Mouse (Mus musculus): ENCODE results near the gene Lpar6.

Lpar6 gene

DNA sequence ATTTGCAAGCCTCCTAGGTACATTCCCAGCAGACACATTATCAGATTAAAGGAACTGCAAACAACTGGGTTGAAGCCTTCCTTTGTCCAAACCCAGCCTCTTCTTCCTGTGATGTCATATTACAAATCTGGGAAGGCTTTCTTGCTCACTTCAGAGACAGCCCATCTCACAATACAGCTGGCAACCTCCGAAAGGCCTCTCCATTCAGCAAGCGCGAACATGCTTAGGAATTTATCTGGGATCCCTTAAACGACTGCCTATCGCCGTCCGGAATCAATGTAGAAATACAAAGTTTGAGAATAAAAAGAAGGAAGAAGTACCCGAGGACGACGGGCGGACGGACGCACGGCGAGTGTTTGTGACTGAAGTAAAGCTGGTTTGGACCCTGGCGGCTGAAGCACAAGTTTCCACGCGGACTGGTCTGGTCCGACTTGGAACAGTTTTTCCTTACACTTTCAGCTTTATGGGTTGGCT lies at the start of gene Lpar6:
Gene Lpar6 (plus strand): TSS at position 48 of the 474 bp plus-strand sequence.
- peak; percentile 27 for DNase-seq (ENCODE audit: low read depth, low spot score)

DNA sequence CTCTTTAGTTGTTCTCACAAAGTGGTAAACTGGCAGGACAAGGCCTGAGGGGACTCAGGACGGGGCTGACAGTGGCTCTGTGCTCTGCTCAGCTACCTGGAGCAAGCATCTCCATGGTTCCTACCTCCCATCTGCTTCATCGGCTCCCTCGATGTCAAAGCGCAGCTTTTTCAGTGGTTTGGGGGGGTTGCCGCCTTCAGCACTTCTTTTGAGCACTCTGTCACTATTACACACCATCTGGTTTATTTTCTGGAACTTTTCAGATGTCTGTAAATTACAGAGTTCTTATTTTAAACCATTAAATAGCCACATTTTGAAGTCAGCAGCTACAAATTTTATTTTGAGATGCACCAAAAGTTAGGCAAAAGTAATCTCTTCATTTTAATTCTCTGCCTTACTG lies 38.6 kb upstream of the Lpar6 start:
- DNase-seq (ENCODE audit: low read depth, low spot score): no peak

DNA sequence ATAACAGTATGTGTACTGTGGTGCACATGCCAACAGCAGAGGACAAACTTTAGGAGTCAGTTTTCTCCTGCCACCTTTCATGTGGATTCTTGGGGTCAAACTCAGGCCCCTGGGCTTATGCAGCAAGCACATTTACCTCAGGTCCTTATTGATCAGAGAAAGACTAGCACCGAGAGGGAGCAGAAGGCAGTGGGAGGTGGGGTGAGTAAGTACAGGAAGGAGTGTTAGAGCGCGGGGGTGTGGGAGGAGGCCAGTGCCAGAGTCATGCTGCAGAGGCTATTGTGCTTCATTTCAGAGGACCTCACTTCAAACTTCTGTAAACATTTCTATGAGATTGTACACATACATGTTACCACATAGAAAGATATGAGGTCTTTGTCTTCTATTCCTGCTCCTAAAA lies 36.2 kb upstream of the Lpar6 start:
- no peak for DNase-seq (ENCODE audit: low read depth, low spot score)

DNA sequence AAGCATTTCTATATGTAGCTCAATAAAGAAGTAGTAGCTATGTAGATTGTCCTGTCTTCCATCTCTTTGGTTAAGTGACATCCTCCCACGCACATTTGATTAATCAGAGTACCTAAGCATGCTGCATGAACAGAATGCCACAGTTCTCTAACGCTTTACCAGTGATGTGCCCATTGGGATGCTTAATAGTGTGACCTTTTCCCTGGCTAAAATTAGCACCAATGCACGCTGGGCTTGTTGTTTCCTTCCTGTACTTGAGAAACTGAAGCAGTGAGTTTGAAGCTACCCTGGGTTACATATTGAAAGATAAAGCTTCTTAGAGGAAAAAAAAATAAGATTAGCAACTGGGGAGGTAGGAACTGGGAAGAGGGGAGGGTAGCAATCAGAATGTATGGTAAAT lies 33.7 kb upstream of the Lpar6 start:
- DNase-seq (ENCODE audit: low read depth, low spot score): no peak

DNA sequence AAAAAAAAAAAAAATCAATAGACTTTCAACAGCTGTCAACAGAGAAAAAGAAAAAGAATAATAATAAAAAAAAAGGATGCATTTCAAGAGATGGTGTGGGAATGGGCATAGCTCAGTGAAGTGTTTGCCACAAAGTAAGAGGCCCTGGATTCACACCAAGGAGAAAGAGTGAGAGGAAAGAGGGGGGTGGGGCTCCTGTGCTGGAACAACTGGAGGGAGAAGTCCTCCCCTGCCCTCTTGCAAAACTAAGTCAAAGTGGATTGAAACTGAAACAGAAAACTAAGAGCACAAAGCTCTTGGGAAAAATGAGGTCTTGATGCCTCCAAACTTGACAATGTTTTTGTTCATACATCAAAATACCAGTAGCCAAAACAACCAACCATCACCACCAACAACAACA lies 28.4 kb upstream of the Lpar6 start:
- no peak for DNase-seq (ENCODE audit: low read depth, low spot score)

DNA sequence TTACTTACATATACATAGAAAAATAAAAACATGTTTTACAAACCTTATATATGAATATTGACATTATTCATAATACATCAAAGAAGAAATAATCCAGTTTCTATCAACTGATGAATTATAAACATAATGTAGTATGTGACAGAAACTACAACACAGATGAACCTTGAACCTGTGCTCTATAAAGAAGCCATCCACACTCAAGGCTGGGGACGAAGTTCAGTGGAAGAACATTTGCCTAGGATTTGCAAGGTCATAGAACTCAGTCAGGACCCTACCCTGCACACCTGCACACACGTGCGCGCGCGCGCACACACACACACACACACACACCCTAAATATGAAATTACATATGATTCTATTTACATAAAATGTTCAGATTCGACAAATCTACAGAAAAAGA lies 27.5 kb upstream of the Lpar6 start:
- no peak for DNase-seq (ENCODE audit: low read depth, low spot score)

DNA sequence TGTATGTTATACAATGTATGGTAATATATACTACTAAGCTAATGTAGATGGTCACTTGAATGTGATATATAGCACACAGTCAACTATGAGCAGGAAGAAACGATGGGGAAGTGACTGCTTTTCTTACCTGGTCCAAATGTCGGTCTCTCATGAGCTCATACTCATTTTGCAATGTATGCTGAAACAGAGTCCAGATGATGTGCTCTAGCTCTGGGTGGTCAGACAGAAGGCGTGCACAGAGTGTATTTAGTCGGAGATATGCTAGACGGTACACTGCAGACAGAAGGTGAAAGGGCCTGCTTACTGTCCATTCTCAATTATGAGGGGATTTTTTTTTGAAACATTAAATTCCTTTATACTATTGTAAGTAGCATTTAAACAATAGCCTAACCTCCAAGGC lies 26.2 kb upstream of the Lpar6 start:
- no peak for DNase-seq (ENCODE audit: low read depth, low spot score)

DNA sequence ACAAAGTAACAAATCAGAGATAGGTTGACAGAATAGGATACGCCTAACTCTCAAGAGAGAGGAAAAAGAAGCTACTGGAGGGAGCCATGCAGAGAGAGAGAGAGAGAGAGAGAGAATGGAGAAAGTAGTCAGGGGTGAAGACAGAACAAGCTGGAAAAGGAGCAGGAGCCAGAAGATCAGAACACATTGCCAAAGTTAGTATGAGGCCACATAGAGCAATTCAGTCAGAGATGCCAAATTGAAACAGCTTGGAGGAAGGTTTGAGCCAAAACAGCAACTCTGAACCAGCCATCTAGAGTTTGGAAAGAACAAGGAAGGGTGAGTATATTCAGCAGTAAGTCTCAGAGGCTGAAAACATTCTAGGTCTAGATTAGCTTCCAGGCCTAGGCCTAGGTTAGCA lies 20.6 kb upstream of the Lpar6 start:
- DNase-seq (ENCODE audit: low read depth, low spot score): no peak

DNA sequence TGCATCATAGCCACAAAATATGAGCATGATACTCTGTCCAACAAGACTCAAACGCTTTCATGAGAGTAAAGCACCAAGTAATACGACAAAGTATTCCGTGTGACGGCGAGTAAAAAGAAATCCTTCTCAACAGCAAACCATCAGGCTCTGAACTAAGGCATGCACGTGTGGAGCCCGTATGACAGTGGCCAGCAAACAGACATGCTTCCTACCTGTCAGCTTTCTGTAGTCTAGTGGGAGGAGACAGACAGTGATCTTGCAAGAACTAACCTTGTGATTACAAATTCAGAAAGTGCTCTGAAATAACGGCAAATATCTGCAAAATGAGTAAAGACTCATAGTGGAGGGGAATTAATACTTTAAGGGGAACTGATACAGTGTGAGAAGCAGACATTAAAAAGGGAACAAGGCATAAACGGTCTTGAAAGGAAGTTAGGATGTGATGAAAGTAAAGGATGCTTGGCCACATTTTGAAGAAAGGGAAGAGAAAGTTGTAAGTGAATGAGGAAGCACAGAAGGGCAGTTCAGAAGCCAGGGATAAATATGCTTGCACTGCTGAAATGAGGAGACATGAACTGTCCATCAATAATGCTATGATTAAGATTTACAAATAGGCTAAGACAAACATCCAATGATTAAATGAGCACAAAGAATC lies 15.3 kb upstream of the Lpar6 start:
- DNase-seq (ENCODE audit: low read depth, low spot score): no peak

DNA sequence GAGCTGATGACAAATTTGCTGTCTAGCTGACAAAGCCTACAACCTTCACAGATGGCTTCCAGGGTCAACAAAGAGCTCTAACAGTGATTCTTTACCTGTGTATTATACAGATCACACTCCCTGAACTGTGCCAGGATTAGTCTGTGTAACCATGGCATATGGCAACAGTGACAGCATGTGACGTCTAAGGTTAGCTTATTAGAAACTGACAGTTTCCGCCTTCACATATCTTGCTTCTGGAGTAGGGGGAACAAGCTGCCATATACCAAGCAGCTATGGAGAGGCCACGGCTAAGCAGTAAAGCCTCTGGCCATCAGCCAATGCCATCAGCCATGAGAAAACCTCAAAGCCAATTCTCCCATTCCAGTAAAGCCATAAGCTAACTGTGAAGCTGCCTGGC lies 11.3 kb upstream of the Lpar6 start:
- no peak for DNase-seq (ENCODE audit: low read depth, low spot score)

DNA sequence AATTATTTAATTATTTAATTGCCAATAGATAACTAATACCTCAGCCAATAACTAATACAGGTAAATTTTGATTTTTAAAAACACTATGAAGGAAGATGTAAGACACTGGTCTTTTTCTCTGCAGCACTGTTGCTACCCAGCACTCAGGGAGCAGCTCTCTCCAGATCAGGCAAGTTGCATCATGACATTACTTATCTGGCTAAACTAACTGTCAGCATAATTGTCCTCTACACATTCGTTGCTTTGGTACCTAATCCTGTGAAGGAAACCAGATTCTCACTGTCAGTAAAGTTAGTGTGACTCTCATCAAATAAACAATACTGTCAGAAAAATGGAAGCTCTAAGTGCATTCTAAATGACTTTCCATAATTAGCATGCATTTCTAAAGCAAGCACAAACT lies 10.8 kb upstream of the Lpar6 start:
- no peak for DNase-seq (ENCODE audit: low read depth, low spot score)

DNA sequence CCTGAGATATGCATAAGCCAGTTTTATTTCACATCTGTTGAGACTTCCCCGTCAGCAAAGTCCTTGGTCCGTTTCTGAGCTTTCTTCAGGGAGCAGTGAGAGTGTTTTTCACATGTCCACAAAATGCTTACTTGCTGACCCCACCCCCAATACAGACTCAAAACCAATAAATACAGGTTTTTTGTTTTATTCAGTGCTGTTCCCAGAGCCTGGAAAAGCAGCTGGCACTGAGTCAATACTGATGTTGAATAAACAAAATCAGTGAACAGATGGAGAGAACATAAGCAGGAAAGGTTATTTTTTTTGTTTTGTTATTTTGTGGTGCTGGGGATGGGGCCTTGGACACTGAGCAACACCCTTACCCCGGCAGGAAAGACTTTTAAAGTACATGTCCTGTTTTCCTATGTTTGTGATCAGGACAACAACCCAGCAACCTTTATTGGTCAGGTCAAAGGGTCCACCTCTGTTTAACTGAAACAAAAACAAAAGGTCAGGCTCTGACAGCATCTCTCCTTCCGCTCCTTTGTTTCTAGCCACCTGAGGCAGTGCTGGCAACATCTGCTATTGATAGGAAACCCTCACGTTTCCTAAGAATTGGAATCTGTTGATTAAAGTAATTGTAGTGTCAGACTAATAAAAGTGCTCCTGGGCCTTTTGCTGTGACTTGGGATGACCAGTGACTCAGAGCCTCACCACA lies 6.3 kb upstream of the Lpar6 start:
- no peak for DNase-seq (ENCODE audit: low read depth, low spot score)

DNA sequence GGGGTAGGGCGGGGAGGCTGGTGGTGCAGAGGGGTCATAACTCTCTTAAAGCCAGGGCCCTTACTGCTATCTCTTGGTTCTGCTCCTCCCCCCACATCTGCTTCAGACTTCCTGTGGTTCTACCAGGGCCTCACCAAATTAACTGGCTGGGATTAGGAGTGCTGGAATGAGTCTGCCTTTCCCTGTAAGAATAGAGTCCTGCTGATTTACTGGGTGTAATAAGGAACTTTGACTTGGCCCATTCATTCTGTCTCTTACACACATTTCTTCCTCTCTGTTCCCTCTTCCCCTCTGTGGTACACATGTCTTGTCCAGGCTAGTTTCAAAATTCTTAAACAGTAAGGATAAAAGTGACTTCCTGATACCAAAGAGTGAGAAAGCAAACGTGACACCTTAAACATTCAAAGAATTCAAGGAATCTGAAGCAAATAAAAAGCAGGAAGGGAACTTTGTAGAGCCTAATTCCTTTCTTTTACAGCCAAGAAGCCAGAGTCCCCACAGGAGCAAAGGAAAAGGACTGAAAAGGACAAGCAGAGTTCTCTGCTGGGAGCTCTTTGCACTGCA lies 3.1 kb upstream of the Lpar6 start:
- DNase-seq (ENCODE audit: low read depth, low spot score): no peak

DNA sequence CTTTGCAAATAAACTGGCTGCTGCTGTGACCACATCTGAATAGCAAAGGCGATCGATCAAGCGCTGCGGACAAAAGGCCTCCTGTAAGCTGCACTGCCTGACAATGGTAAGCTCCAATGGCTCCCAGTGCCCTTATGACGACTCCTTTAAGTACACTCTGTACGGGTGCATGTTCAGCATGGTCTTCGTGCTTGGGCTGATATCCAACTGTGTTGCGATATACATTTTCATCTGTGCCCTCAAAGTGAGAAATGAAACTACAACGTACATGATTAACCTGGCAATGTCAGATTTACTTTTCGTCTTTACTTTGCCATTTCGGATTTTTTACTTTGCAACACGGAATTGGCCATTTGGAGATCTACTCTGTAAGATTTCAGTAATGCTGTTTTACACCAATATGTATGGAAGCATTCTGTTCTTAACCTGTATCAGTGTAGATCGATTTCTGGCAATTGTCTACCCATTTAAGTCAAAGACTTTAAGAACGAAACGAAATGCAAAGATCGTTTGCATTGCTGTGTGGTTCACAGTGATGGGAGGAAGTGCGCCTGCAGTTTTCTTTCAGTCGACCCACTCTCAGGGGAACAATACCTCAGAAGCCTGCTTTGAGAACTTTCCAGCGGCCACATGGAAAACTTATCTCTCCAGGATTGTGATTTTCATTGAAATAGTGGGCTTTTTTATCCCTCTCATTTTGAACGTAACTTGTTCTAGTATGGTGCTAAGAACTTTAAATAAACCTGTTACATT lies 979 bp downstream of the Lpar6 start:
- no peak for DNase-seq (ENCODE audit: low read depth, low spot score)

DNA sequence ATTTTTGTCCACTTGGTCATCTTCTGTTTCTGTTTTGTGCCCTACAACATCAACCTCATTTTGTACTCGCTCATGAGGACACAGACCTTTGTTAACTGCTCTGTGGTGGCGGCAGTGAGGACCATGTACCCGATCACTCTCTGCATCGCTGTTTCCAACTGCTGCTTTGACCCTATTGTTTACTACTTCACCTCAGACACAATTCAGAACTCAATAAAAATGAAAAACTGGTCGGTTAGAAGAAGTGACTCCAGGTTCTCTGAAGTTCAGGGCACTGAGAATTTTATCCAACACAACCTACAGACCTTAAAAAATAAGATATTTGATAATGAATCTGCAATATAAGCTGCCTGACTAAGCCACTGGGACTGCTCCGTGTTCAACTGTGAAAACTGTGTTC lies 1.6 kb downstream of the Lpar6 start:
- no peak for DNase-seq (ENCODE audit: low read depth, low spot score)

DNA sequence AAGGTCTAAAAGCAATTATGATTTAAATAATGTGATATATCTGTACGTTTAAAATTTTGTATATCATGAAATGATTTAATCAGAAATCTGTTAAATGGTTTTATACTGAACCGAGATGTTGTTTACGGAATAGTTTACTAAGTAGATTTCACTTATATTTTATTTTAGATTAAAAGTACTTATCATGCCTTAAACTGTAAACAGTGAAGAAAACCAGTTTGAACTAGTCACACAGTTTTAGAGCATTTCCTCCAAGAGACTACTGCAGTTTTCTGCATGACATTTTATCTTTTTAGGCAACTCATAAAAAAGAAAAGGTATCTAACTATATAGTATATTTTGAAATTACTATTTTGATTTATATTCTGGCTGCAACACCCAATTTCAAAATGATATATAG lies 2.2 kb downstream of the Lpar6 start:
- no peak for DNase-seq (ENCODE audit: low read depth, low spot score)

DNA sequence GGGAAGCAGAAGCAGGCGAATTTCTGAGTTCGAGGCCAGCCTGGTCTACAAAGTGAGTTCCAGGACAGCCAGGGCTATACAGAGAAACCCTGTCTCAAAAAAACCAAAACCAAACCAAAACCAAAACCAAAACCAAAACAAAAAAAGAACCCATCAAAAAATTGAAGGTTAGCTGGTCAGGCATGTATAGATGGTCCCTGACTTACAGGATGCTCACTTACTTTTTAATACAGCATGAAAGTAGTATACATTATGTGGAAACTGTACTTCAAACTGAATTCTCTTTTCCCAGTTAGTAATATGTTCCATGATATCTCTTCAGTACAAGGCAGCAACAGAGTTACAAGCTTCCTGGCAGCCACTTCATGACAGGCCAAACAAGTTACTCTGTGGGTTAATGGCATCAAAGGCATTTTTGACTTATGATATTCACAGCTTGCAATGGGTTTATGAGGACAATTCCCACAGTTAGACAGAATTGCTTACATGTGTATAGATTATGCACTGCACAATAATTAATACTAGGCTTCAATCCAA lies 6.4 kb downstream of the Lpar6 start:
- no peak for DNase-seq (ENCODE audit: low read depth, low spot score)

DNA sequence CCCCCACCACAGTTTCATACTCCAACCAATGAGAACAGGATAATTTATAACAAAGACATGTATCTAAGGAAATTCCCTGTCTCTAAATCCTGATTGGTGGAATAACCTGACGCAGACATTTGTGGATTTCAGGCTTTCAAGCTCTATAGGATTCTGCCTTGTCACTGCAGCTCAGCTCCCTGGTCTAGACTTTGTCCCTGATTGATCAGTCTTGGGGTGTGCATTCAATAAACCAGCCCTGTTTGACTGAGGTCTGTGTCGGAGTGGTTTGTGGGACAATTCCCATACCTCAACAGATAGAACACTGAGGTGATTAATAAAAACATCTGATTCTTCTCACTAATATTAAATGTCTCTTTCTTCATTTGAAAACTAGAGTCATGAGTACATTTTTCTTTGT lies 12.4 kb downstream of the Lpar6 start:
- DNase-seq (ENCODE audit: low read depth, low spot score): no peak

DNA sequence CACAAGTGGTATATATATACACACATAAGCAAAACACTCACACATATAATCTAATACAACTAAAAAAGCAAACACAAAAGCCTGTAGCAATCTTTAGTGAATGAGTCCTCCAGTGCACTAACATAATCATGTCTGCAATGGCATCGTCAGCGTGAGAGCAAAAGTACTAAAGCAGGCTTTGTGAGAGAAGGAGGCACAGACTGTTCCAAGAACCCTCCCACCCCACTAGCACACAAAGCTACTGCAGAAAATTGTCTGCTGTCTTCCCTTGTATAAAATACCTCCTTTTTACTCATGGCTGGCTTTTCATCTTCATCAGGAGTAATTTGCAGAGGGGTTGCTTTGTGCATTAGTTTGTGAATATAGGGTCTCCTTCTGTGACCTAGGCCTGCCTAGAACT lies 14.6 kb downstream of the Lpar6 start:
- DNase-seq (ENCODE audit: low read depth, low spot score): no peak

DNA sequence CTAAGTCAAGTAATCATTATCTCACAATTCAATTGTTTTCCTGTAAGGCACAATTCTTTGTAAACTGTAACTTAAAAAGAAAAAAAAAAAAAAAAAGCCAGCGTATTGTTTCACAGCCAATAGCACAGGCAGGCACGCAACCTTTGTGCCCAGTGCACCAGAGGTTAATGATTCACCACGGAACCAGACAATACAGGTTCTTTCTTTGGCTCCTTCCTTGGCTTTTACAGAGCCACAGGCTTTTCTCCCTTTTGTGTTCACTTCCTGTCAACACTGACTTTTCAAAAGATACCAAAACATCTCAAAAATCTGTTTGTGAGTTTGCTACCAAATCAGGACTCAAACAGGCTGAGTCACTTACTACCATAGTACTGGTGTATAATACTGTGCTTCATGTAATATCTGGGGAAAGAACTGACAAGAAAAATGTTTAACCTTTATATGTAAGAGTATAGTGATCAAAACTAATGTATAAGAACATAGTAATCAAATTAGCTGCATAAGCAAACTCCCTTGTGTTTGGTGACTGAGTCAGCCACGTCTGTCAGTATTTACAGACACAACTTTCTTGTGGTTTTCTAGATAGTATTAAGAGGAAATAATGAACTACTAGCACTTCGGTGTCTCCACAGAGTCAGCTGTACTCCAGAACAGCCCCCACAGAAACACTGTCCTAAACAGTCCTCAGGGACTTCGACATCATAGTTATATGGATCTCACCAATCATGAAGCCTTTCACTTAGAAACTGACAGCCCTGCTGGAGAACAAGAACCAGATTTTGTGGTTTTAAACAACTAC lies 16.0 kb downstream of the Lpar6 start:
- no peak for DNase-seq (ENCODE audit: low read depth, low spot score)

DNA sequence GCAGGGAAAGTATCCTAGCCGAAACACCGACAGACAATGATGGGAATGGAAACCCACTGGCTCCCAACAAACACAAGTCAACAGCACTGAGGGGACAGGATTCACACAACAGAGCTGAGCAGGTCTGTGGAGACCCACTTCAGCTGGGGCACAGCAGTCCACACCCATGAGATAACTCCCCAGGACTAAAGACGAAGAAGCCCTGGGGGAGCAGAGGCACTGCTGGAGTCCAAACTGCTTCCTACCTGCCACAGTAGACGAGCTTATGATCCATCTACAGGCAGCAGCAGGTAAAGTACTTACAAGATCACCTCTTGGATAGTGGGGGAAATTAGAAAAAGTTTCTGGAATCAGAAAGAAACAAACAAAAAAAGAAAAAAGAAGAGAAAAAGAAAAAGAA lies 16.7 kb downstream of the Lpar6 start:
- no peak for DNase-seq (ENCODE audit: low read depth, low spot score)

Data from retina, postnatal 7 days (tissue).